Mouse (Mus musculus) right cerebral cortex, adult 2 months (tissue): ENCODE data around the gene Ano10.
"Not testable (repeated sequence)": the region's sequence is repeated elsewhere in the genome, so short reads cannot be mapped to it uniquely, and the experiment has no call there.

Experiments
- DNase-seq, 2 experiments: peaks; one replicate each; pipeline ENCODE4 v3.0.0; 2021 to 2022; ENCODE audit warnings: low spot score in 2 of 2

Gene Ano10

DNA sequence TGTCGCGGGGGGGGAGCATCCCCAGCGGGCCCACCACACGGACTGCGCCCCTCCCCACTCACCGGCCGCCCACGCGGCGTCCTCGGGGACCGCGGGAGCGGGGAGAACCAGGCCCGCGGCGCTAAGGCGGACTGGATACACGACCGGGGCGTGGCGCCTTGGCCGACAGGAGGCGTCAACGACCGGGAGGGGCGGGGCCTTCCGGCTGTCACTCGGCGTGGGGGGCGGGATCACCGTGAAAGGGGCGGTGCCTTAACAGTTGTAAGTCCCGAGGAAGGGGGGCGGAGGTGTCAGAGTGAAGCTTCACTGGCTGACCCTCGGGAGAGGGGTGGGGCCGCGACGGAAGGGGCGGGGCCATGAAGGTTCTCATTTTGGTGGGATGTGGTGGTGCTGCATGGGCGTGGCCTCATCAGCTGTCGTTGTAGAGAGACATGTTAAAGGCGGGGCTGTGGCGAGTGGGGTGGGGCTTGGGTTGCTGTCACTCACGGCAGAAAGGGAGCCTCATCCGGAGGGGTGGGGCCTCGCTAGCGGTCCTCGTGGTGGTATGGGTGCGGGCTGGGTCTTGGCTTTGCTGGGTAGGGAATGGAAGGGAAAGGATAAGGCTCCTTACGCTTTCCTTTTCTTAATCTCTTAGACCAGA is at the start of gene Ano10:
Ano10 (minus strand) TSS at position 182 of the 640 bp plus-strand sequence.
- peak; percentile 94 to 97 for DNase-seq

DNA sequence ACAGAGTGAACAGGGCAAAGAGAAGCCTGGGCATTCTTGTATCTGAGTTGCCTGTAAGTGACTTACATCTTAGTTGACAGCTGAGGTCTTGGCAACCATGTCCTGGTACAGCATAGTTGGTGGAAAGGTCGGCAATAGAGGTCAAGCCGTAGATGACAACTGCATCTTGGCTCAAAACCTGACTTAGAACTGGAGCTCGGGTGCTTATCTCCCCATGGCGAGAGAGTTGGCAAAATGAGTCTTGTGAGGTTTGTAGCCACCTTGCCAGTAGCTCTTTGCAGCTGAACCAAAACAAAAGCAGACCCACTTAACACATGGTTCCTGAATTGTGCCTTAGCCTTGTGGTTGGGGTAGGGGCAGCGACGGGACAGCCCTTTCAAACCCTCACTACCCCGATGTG is 49.2 kb upstream of the Ano10 start:
- no peak for DNase-seq

DNA sequence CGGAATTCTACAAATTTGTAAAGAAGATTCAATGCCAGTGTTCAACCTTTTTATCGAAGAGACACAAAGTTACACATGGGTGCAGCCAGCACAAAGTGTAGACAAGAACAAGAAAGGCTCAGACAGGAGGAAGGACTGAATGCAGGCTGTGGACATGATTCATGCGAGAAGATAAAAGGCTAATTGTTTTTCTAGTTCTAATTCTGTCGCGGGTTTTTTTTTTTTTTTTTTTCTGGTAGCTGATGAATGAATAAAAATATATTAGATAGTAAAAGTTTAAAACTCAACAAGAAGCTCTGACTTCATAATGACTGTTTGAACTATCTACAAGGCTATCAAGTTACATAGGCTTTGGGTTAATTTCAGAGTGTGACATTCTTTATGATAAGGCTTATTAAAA is 45.7 kb upstream of the Ano10 start:
- DNase-seq: no peak

DNA sequence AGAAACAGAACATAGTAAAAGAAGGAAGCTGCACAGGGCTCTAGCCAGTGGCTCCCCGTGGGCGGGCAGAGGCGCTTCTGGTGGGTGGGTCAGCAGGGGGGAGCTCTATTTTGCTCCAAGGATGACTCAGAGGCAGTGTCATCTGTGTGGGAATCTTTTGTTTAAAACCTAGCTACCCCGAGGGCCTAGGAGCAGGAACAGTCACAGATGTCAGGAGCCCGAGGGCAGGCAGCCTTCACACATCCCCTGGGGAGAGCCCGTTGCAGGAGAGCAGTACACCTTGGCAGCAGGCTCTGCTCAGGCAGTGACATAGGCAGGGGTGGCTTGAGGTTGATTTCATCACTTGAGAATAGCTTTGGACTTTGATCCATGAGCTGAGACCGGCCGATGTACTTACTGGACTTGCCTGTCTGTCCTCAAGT is 43.3 kb upstream of the Ano10 start:
- DNase-seq: no peak

DNA sequence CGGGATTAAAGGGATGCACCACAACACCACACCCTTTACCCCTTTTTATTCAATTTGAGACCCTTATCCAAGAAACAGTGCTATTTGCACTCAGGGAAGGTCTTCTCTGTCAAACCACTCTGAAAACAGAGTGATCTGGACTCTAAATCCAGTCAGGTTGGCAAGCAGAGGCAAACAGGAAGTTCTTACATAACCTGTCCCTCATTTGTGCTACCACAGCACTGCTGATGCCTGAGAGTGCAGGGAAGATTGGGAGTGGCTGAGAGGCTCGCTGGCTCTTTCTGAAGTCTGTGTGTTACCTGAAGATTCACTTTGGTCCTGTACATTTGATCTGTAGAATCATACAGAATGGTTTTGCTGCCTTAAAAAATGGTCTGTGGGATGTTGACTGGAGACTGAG is 42.5 kb upstream of the Ano10 start:
- no peak for DNase-seq

DNA sequence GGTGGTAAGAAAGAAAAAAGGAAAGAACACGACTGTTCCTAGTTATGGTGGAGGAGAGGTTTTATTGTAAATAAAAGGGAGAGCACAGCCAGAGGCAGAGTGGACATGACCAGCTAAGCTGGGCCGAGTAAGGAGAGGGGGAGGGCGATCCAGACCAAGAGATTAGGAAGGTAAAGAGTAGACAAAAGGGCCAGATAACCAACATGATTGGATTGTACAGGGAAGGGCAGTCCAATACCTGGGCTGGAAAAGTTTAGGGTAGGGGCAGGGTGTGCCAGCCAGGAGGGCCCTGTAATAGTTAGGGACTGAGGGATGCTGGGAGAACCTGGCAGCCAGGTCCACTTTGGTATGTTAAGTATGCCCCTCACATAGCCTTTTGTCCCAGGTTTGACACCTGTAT is 34.0 kb upstream of the Ano10 start:
- no peak for DNase-seq

DNA sequence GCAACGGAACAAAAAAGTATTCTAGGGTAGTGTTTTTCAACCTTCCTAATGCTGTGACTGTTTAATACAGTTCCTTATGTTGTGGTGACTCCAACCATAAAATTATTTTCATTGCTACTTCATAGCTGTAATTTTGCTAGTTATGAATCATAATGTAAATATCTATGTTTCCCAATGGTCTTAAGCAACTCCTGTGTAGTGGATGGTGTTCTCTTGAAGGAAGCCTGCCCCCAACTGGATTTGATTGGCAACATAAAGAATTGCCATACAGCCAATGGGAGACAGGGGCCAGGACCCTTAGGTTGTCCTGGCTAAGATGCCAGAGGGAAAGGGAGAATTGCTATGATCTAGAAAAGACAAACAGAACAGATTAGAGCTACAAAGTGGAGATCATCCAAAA is 31.8 kb upstream of the Ano10 start:
- DNase-seq: no peak

DNA sequence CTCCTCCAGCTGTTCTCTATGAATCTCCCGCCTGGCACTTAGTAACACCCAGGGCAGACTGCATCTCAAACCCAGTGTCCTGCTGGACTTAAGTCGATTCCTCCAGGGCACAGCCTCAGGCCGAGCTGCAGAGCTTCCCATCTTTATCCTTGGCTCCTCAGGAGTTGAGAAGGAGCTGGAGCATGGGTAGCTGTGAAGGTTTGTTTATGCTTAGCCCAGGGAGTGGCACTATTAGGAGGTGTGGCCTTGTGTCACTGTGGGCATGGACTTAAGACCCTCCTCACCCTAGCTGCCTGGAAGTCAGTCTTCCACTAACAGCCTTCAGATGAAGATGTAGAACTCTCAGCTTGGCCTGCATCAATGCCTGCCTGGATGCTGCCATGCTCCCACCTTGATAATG is 28.1 kb upstream of the Ano10 start:
- DNase-seq: no peak

DNA sequence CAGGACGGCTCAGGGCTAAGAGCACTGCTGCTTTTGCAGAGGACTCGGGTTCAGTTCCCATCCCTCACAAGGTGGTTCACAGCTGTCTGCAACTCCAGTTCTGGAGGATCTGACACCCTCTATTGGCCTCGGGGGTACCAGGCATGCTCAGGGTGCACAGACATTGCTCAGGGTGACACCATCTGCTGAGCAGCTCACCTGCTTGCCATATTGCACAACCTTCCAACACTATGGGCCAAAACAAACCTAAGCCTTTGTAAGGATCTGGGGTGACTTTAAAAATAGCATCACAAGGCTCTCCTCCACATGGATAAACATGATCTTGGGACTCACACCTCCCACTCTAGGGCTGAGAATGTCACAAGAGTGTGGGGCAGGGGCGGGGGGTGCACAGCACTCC is 26.4 kb upstream of the Ano10 start:
- DNase-seq: no peak

DNA sequence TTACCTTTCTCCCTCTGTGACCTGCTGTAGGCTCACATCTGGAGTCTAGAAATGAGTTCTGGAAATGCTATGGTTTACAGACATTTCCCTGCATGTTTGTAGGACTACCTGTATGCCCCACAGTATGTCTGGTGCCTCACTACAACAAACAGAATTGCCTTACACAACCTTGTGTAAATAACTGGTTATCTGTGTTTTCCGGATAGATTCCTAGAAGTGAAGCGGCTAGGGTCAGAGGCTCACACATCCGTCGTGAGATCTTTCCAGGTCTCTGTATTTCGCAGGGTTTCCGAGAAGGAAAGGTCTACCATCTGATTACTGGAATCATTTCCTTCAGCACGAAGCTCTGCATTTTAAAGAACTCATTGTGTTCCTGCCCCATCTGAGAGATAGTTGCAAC is 22.3 kb upstream of the Ano10 start:
- no peak for DNase-seq

DNA sequence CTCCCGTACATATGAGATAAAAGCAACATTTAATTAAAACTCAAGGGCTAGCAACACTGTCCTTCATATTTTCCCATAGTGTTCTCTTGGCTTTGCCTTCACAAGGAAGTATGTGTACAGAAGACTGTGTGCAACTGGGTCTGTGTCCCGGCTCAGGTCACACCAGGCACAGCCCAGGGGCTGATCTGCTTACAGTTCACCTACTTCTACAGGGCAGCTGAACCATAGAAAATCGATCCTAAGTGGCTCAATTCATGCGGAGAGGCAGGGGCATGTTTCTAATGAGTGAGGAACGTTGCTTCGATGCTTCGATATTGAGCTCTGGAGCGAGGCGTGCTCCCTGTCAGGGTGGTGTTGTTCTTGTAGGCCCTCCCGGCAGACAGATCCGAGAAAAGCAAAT is 21.3 kb upstream of the Ano10 start:
- no peak for DNase-seq

DNA sequence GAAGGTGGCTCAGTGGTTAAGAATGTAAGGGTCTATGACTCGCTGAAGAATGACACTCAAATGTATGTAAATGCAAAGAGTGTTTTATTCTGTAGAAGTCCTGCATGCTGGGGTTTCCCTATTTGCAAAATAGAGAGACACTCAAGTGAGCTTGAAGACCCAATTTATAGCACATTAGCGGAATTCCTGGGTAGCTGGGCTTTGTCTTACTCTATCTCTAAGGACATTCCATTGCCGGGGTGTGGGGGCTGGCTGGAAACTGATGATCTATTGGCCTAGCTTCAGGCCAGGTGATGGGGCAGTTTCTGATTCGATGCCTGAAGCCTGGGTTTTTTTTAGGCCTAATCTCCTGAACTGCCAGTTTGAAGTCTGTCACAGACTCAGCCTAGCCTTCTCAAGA is 20.7 kb upstream of the Ano10 start:
- DNase-seq: no peak

DNA sequence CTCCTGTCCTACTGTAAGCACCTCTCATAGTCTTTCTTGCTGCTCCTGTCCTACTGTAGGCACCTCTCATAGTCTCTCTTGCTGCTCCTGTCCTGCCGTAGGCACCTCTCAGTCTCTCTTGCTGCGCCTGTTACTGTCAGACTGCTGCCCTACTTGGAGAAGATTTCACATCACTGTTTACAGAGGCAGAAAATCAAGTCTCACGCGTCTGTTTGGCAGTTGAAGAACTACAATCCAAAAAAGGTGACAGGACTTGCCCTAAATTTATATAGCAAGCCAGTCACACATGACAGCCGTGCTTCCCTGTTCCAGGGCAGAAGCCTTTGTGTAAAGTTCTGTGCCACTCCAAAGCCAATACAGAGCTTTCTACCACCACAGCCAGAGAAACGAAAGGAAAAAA is 20.2 kb upstream of the Ano10 start:
- no peak for DNase-seq

DNA sequence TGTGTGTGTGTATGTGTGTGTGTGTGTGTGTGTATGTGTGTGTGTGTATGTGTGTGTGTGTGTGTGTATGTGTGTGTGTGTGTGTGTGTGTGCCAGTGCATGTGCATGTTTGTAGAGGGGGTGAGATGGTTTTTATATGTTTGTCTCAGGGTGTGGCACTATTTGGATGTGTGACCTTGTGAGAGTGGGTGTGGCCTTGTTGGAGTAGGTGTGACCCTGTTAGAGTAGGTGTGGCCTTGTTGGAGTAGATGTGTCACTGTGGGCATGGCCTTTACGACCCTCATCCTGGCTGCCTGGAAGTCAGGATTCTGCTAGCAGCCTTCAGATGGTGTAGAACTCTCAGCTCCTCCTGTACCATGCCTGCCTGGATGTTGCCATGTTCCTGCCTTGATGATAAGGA is 18.9 kb upstream of the Ano10 start:
- not testable (repeated sequence) for DNase-seq

DNA sequence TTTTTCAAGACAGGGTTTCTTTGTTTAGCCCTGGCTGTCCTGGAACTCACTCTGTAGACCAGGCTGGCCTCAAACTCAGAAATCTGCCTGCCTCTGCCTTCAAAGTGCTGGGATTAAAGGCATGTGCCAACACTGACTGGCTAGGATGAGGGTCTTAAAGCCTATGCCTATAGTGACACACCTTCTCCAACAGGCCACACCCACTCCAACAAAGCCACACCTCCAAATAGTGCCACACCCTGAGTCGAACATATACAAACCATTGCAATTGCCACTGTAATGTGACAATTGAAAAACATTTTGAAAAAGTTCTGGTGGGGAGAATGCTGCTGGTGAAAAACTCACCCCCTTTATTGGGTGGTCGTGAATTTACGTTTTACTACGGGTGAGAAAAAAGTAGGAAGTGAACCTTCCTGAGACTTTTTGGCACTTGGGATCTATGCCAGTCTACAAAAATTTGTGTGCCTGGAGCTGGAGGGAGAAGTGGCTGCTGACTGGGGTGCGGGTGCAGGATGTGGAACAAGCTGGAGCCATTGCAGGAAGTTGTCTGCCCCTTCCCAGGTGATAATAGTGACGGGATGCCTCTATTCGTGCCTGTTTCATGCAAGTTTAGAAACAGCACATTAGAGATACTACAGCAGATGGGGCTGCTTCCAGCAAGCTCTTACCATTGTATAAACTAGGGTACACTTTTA is 18.2 kb upstream of the Ano10 start:
- no peak for DNase-seq

DNA sequence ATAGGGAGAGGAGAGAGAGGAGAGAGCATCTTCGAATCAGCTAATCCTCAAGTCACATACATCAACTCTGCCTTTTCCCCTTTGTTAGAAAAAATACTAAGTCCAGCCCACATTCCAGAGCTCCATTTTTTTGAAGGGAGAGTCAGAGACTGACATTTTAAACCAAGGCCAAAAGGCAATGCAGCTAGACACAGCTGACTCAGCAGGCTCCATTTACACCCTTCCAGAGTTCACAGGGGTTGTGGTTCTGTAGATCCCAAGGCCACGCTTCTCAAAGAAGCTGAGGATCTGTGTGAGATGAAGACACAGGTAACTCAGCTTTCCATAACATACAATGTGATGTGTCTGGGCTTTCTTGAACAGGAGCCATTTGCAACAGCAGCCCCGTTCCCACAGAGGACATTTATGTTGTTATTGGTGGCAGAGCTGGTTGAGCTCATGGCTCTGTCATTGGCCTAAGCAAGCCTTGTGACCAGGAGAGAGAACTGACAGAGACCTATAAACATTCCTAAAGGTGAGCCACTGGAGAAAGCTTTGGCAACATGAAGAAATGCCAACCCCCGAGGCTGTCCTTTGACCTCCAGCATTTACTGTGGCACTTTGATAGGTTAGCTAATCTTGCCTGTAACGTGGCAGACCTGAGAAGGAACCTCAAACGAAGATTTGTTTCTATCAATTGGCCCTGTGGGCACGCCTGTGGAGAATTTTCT is 17.0 kb upstream of the Ano10 start:
- DNase-seq: no peak

DNA sequence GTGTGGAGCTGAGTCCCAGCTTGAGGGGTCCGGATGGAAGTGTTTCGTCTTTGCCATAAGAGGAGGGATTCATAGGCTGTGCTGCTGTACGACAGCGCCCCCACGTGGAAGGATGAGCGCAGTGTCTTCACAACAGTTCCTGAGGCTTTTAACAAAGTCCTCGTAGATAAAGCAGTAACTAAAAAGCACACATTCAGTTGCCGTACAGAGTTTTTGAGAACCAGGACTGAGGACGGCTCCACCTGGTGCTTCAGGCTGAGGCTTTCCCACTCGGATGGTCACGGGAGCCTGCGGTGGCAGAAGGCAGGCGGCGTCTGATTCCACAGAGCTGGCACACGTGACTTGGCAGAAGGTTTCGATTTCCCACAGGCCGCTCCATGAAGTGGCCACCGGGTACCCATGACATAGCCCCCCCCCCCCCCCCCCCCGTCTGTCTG is 16.4 kb upstream of the Ano10 start:
- DNase-seq: peak; percentile 90 to 92

DNA sequence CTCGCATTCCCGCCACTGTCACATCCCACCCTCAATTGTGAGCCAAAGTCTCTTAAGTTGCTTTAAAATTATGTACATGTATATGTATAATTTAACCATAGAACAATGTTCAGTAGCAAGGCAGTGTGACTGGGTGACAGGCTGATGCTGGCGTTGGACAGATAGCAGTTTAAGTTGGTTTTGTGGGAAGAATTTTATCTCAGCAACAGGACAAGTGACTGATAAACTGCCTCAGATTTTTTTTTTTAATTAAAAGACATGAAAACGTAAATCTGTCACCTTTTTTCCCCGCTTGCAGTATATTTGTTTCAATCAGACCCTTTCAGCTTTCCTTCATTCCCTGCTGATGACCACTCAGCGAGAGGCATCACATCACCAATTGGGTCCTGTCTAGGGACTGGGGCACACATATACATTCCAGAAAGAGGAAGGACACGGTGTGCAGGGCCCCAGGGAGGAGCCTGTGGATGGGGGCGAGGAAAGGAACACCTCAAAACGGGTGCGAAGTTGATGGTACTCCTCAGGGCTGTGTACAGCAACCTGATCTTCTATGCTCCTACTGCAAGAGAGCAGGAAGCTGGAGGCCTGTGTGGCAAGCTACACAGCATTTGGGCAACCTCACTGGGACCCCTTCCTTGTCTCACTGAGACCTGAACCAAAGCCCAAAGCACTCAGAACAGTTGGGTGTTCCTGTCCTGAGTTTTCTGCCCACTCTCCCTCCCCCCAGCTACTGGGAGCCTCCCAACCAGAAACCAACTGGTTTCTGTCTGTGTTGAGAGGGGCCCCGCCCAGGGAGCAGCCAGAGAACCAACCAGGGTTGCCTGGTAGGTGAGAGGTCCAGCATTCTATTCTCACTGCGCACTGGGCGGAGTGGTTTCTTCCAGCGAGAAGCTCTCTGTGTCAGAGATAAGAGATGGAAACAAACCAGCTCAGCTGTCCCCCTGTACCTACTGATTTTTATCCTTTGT is 15.1 kb upstream of the Ano10 start:
- DNase-seq: no peak

DNA sequence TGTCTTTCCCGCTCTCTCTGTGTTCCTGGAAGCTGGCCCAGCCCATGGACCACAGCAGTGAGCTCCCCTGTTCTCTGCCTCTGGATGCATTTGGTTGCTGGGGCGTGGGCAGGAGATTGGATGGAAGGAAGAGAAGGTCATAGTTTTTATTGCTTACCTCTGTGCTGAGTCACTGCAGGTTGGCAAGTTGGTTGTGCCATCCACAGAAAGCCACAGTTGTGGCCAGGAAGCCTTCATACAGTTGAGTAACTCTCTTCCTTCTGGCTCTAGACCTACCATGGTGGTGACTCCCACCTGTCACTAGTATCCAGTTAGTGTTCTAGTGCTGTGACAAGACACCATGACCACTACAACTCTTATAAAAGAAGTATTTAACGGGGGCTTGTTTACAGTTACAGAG is 11.1 kb upstream of the Ano10 start:
- no peak for DNase-seq

DNA sequence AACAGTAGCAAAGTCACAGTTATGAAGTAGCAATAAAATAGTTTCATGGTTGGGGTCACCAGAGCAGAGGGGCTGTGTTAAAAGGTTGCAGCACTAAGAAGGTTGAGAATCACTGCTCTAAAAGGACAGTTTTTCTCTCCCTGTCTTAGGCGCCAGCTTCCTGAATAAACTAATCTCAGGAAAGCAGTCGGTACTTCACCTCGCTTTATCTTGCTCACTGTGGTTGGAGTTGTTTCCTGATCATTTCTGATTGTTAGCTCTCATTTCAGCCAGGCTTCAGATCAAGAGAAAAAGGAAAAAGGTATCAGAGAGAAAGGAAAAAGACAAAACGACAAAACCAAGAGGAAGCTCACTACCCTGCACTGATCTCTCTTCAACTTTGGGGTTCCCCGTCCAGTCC is 1.9 kb upstream of the Ano10 start:
- no peak for DNase-seq

DNA sequence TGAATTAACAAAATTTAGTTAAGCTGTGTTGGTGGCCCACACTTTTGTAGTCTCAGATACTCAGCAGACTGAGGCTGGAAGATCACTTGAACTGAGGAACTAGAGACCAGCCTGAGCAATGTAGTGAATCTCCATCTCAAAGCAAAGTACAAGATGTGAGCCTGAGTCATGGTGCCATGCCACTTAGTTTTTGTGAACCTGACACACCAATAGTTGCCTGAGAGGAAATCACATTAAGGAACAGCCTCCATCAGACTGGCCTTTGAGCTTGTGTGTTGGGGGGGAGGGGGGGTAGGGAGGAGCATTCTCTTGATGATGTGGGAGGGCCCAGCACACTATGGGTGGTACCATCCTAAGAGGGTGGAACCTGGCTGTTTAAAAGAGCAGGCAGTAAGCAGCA is 1.2 kb upstream of the Ano10 start:
- DNase-seq: no peak

DNA sequence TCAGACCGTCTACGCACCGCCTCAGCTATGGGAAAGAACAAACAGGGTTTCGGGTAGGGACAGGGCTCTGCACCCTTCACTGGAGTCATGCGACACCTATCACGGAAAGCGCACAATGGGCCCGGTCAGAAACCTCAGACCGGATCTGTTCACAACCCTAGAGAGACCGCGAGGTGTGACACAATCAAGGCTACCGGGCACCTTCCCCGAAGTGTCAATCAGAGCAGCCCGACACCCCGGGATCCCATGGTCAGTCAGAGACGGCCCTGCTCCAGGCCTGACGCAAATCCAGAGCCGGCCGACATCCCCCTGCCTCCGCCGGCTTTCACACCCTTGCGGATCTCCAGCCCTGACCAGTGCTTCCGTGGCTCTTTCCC is 370 bp downstream of the Ano10 start:
- DNase-seq: no peak
